8 mouse cellular contexts compared by ENCODE assay signal in the genomic region with DNA sequence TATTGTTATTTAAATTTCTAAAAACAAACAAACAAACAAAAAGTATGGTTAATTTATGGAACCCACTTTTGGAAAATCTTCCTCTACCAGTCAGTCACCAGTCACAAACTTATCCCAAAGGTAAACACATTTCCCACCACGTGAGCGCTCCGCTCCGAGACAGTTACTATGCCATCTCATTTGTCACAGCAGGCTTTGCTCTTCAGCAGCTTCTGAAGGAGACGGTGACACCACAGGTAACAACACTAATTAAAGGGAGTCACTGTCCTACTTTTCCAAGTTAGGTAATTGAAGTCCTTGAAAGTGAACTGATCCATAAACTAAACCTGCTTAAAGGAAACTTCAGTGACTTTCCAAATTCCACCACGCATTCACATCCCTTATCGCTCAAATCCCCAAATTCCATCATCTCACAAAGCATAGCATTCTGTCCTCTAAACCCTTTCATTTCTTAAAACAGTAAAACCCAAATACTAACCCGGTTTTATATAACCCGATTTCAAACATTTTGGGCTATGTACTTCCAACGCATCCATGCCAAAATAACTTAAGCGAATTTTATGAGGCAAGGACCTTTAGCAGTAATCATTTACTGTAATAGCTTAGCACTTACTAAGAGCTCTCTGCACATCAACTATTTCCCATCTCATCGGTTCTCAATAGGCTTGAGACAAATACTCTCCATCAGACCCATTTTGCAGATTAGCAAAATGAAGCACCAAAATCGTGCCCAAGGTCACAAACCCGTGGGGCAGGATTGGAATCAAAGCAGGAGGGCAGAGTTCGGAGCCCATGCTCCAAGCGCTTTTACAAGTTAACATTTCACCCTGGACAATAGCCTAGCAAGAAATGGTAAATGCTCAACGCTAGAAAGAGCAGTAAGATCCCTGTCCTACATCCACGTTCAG. TPM values are rescaled to one million over a fixed set of nuclear protein-coding genes. Genes with fewer than 3 reads are reported as not detected.
DNase-seq lines count a peak whose midpoint lies in the region; ATAC-seq and TF ChIP-seq lines count a peak whose summit lies in the region.

No protein-coding gene starts in this region.

- H3K27me3 ChIP-seq in heart, embryonic 14.5 days (ENCODE audit: control insufficient read depth, insufficient read depth, low read length), result no peaks in the 10 kb centered on the region
- peaks cover 0 to 2% of the 10 kb centered on the region in 2 experiments; a peak in 1 of 4 replicates for H3K27me3 ChIP-seq in MEL (ENCODE audit: control insufficient read depth in 1 of 2, insufficient read depth in 2 of 2, low read length in 2 of 2)
- no peaks in the 10 kb centered on the region for H3K27me3 ChIP-seq in forebrain, embryonic 15.5 days
- H3K27me3 ChIP-seq in liver, embryonic 14.5 days (ENCODE audit: control insufficient read depth, insufficient read depth, low read length), result no peaks in the 10 kb centered on the region

- H3K4me1 ChIP-seq in heart, embryonic 14.5 days (ENCODE audit: control insufficient read depth in 2 of 2, insufficient read depth in 2 of 2, low read length in 2 of 2), result peaks cover 2 to 41% of the 10 kb centered on the region in 2 experiments; a peak in 3 of 4 replicates
- H3K4me1 ChIP-seq in MEL (ENCODE audit: control insufficient read depth in 1 of 2, insufficient read depth in 2 of 2, low read length in 2 of 2), result peaks cover 15 to 22% of the 10 kb centered on the region in 2 experiments
- H3K4me1 ChIP-seq in forebrain, embryonic 15.5 days, result peaks cover 42% of the 10 kb centered on the region
- peaks cover 19 to 20% of the 10 kb centered on the region in 2 experiments for H3K4me1 ChIP-seq in liver, embryonic 14.5 days (replicated peaks; ENCODE audit: control insufficient read depth in 2 of 2, insufficient read depth in 2 of 2, low read length in 1 of 2)

- no peak for TF ChIP-seq CTCF in MEL (IDR thresholded peaks at IDR 0.05 in 2 of 3, conservative IDR thresholded peaks at IDR 0.05 in 1 of 3; ENCODE audit: control insufficient read depth in 1 of 3, insufficient read depth in 1 of 3, low read depth in 2 of 3, low read length in 3 of 3, poor library complexity in 1 of 3, severe bottlenecking in 1 of 3)
- TF ChIP-seq CTCF in liver, embryonic 14.5 days (IDR thresholded peaks at IDR 0.05; ENCODE audit: low read depth), result no peak

- peak overlapping the region; percentile 88 to 97 for H3K27ac ChIP-seq in heart, embryonic 14.5 days (replicated peaks in 1 of 2; ENCODE audit: control insufficient read depth in 1 of 2, insufficient read depth in 1 of 2, low read depth in 2 of 2, low read length in 2 of 2)
- peak overlapping the region; percentile 59 for H3K27ac ChIP-seq in MEL (ENCODE audit: control insufficient read depth, low read depth, low read length)
- peak overlapping the region; percentile 94 for H3K27ac ChIP-seq in forebrain, embryonic 15.5 days (replicated peaks)
- peak overlapping the region; percentile 81 for H3K27ac ChIP-seq in liver, embryonic 14.5 days

- no peak for TF ChIP-seq RAD21 in MEL (IDR thresholded peaks at IDR 0.05; ENCODE audit: low read depth, low read length)

- 7% methylated on average over 18 of the region's 18 CpGs for WGBS in heart, embryonic 14.5 days
- 3% methylated on average over 18 of the region's 18 CpGs for WGBS in forebrain, embryonic 15.5 days
- WGBS in liver, embryonic 14.5 days (ENCODE audit: insufficient replicate concordance), result 8% methylated on average over 18 of the region's 18 CpGs

- peak overlapping the region; percentile 85 for H3K4me2 ChIP-seq in heart, embryonic 14.5 days (ENCODE audit: low read length)
- H3K4me2 ChIP-seq in forebrain, embryonic 15.5 days (replicated peaks), result peak overlapping the region; percentile 68
- H3K4me2 ChIP-seq in liver, embryonic 14.5 days (ENCODE audit: low read depth), result peak overlapping the region; percentile 75

- H3K9ac ChIP-seq in heart, embryonic 14.5 days (ENCODE audit: low read length), result peak overlapping the region; percentile 99
- H3K9ac ChIP-seq in MEL (ENCODE audit: control insufficient read depth, low read depth, low read length, poor library complexity, severe bottlenecking), result peak overlapping the region; percentile 85
- H3K9ac ChIP-seq in forebrain, embryonic 15.5 days (replicated peaks), result peak overlapping the region; percentile 94
- H3K9ac ChIP-seq in liver, embryonic 14.5 days (replicated peaks), result peak overlapping the region; percentile 92

- DNase-seq in heart, adult 9 months (ENCODE audit: low spot score in 2 of 2), result no peak
- peak; percentile 45 for DNase-seq in MEL (ENCODE audit: low read depth, low spot score)
- DNase-seq in liver, embryonic 14.5 days (ENCODE audit: low read depth in 3 of 3, low spot score in 3 of 3), result peak in 1 of 3 experiments; percentile 36
- no peak for DNase-seq in layer of hippocampus, adult 9-11 months
- DNase-seq in cerebellum, adult 11 months, result no peak
- DNase-seq in right cerebral cortex, postnatal 36 days (ENCODE audit: low spot score in 2 of 2), result no peak

- TF ChIP-seq POLR2A in MEL (IDR thresholded peaks at IDR 0.05; ENCODE audit: control insufficient read depth in 1 of 2, insufficient read depth in 1 of 2, low read depth in 1 of 2, low read length in 2 of 2, poor library complexity in 1 of 2), result no peak

- no peaks in the 10 kb centered on the region for H3K36me3 ChIP-seq in heart, embryonic 14.5 days (ENCODE audit: control insufficient read depth, insufficient read depth, low read length)
- H3K36me3 ChIP-seq in MEL (ENCODE audit: control insufficient read depth in 1 of 2, insufficient read depth in 2 of 2, low read length in 2 of 2), result peaks cover 0 to 47% of the 10 kb centered on the region in 2 experiments; a peak in 2 of 4 replicates
- no peaks in the 10 kb centered on the region for H3K36me3 ChIP-seq in forebrain, embryonic 15.5 days
- H3K36me3 ChIP-seq in liver, embryonic 14.5 days (replicated peaks; ENCODE audit: control insufficient read depth, insufficient read depth, low read depth), result no peaks in the 10 kb centered on the region

- no peak for TF ChIP-seq EP300 in MEL (IDR thresholded peaks at IDR 0.05; ENCODE audit: low read depth in 1 of 2, low read length in 2 of 2)
- no peak for TF ChIP-seq EP300 in liver, embryonic 14.5 days (IDR thresholded peaks at IDR 0.05; ENCODE audit: low read depth)

- H3K9me3 ChIP-seq in heart, embryonic 14.5 days (ENCODE audit: control insufficient read depth, low read length), result no peaks in the 10 kb centered on the region
- H3K9me3 ChIP-seq in MEL (replicated peaks; ENCODE audit: insufficient read depth, low read length), result no peaks in the 10 kb centered on the region
- no peaks in the 10 kb centered on the region for H3K9me3 ChIP-seq in forebrain, embryonic 15.5 days
- no peaks in the 10 kb centered on the region for H3K9me3 ChIP-seq in liver, embryonic 14.5 days (ENCODE audit: control insufficient read depth, low read length)

- H3K79me2 ChIP-seq in MEL (ENCODE audit: control insufficient read depth, insufficient read depth, low read length, poor library complexity), result peaks cover 50% of the 10 kb centered on the region

- peak overlapping the region; percentile 88 to 93 for H3K4me3 ChIP-seq in heart, embryonic 14.5 days (ENCODE audit: control insufficient read depth in 1 of 2, insufficient read depth in 1 of 2, low read depth in 1 of 2, low read length in 2 of 2)
- H3K4me3 ChIP-seq in MEL (ENCODE audit: control insufficient read depth in 1 of 2, insufficient read depth in 1 of 2, low read depth in 2 of 2, low read length in 2 of 2), result peak overlapping the region; percentile 78 to 84
- H3K4me3 ChIP-seq in forebrain, embryonic 15.5 days, result peak overlapping the region; percentile 72
- H3K4me3 ChIP-seq in liver, embryonic 14.5 days (ENCODE audit: insufficient read depth in 1 of 2, low read depth in 2 of 2, low read length in 2 of 2), result peak overlapping the region; percentile 80 to 83

- ATAC-seq in heart, embryonic 14.5 days (ENCODE audit: insufficient number of reproducible peaks, insufficient read depth, low FRiP score, low read depth), result no peak
- ATAC-seq in forebrain, embryonic 15.5 days (replicated peaks), result no peak
- ATAC-seq in liver, embryonic 14.5 days (ENCODE audit: insufficient read depth), result no peak

TF ChIP-seq in MEL, 35 proteins besides CTCF, POLR2A, EP300 and RAD21:
- TF ChIP-seq CHD1 (IDR thresholded peaks at IDR 0.05; ENCODE audit: low read depth, low read length) (peak; percentile 90), USF1 (IDR thresholded peaks at IDR 0.05; ENCODE audit: low read depth, low read length) (peak; percentile 51; the same call in 1 of the 2 replicates), SIN3A (IDR thresholded peaks at IDR 0.05; ENCODE audit: low read length) (peak; percentile 34), GATA1 (IDR thresholded peaks at IDR 0.05; ENCODE audit: low read depth, low read length) (no peak), RCOR1 (IDR thresholded peaks at IDR 0.05; ENCODE audit: low read depth, low read length) (0 out of 2 replicates have a peak, but pooled peaks have one; percentile 22), MXI1 (IDR thresholded peaks at IDR 0.05; ENCODE audit: low read depth, low read length) (peak; percentile 62), MAX (IDR thresholded peaks at IDR 0.05; ENCODE audit: low read length) (0 out of 2 replicates have a peak, but pooled peaks have one; percentile 22), TCF12 (IDR thresholded peaks at IDR 0.05; ENCODE audit: low read depth, low read length) (no peak)

RNA-seq across cellular contexts. Expression of a gene that starts 0.9 kb away (rescaled TPM):
- 4.6 and 5.5 TPM in 2 replicates for polyA plus RNA-seq in heart, embryonic 14.5 days (2014; fragmentation: Nextera tagmentation; extraction: Ambion mirVana)
- total RNA-seq in MEL (2012; rRNA removed), result 0.20 and 0.23 TPM in 2 replicates
- polyA plus RNA-seq in MEL (2012; ENCODE audit: insufficient read depth in 1 of 2, insufficient read length in 2 of 2, low read depth in 1 of 2, low replicate concordance in 2 of 2, missing spikeins in 1 of 2), result under 1 TPM in 1 of 2 experiments, not detected in 1; 0.52 TPM
- 8.7 and 12.0 TPM in 2 replicates for polyA plus RNA-seq in forebrain, embryonic 15.5 days (2015; fragmentation: Nextera tagmentation; extraction: Ambion mirVana)
- polyA plus RNA-seq in liver, embryonic 14.5 days (2012; rRNA removed), result 0.27 and 0.33 TPM in 2 replicates
- 1.1 and 1.5 TPM in 2 replicates for polyA plus RNA-seq in liver, embryonic 14.5 days (2014; fragmentation: Nextera tagmentation; extraction: Ambion mirVana)

RNA-seq across cellular contexts. Expression of a gene that starts 1.2 kb away (rescaled TPM):
- 36.3 and 39.7 TPM in 2 replicates for polyA plus RNA-seq in heart, embryonic 14.5 days (2014; fragmentation: Nextera tagmentation; extraction: Ambion mirVana)
- 8.3 and 8.9 TPM in 2 replicates for total RNA-seq in MEL (2012; rRNA removed)
- 10 to 100 TPM in 1 of 2 experiments, not detected in 1; 12.2 TPM for polyA plus RNA-seq in MEL (2012; ENCODE audit: insufficient read depth in 1 of 2, insufficient read length in 2 of 2, low read depth in 1 of 2, low replicate concordance in 2 of 2, missing spikeins in 1 of 2)
- 108 and 112 TPM in 2 replicates for polyA plus RNA-seq in forebrain, embryonic 15.5 days (2015; fragmentation: Nextera tagmentation; extraction: Ambion mirVana)
- 8.7 and 9.5 TPM in 2 replicates for polyA plus RNA-seq in liver, embryonic 14.5 days (2012; rRNA removed)
- polyA plus RNA-seq in liver, embryonic 14.5 days (2014; fragmentation: Nextera tagmentation; extraction: Ambion mirVana), result 14.0 and 16.0 TPM in 2 replicates
